Mouse (Mus musculus) kidney, embryonic 14.5 days (tissue): ENCODE measurements around the gene Tcp10b. TPM values are rescaled to one million over a fixed set of nuclear protein-coding genes. Genes with fewer than 3 reads are reported as not detected.
"Not testable (repeated sequence)": the region's sequence is repeated elsewhere in the genome, so short reads cannot be mapped to it uniquely, and the experiment has no call there.

Source experiments
- ATAC-seq: fragments of 200-750 bp; cut with Nextera tagmentation; 2 replicates; pipeline ENCODE4 v1.8.0; 2017; ENCODE audit warnings: moderate number of reproducible peaks, mild to moderate bottlenecking, moderate TSS enrichment, moderate library complexity; ENCODE audit not compliant: low FRiP score, low TSS enrichment
- H3K27ac ChIP-seq: fragments of 300-500 bp; sonication (generic); 2 replicates; pipeline ENCODE4 v1.5.1; 2014; ENCODE audit warnings: low read depth, mild to moderate bottlenecking, low read length, moderate library complexity, mixed read lengths
- H3K27me3 ChIP-seq: fragments of 300-500 bp; sonication (generic); 2 replicates; pipeline ENCODE4 v1.6.1; 2014; ENCODE audit warnings: mild to moderate bottlenecking, low read length; ENCODE audit not compliant: control insufficient read depth, insufficient read depth
- H3K36me3 ChIP-seq: fragments of 300-500 bp; sonication (generic); 2 replicates; pipeline ENCODE4 v1.6.1; 2014; ENCODE audit warnings: low read length, mixed read lengths; ENCODE audit not compliant: control insufficient read depth, insufficient read depth
- H3K4me1 ChIP-seq: fragments of 300-500 bp; sonication (generic); 2 replicates; pipeline ENCODE4 v1.6.1; 2014; ENCODE audit warnings: low read length, mixed read lengths; ENCODE audit not compliant: control insufficient read depth, insufficient read depth
- H3K4me2 ChIP-seq: fragments of 300-500 bp; sonication (generic); replicated peaks from 2 replicates; pipeline ENCODE4 v1.6.1; 2014; ENCODE audit warnings: low read depth, mild to moderate bottlenecking, low read length
- H3K4me3 ChIP-seq: fragments of 300-500 bp; sonication (generic); 2 replicates; pipeline ENCODE4 v1.5.1; 2014; ENCODE audit warnings: mild to moderate bottlenecking, low read length
- H3K9ac ChIP-seq: fragments of 300-500 bp; sonication (generic); 2 replicates; pipeline ENCODE4 v1.6.1; 2014; ENCODE audit warnings: low read depth, mild to moderate bottlenecking, low read length, moderate library complexity
- H3K9me3 ChIP-seq: fragments of 300-500 bp; sonication (generic); 2 replicates; pipeline ENCODE4 v1.6.1; 2016; ENCODE audit warnings: low read length; ENCODE audit not compliant: control insufficient read depth
- WGBS: fragments of 180-500 bp; shearing (Covaris S2); extraction: QIAGEN DNeasy Blood & Tissue Kit; methylation state at CpG from one replicate; pipeline ENCODE4 v1.1.7; 2014; 5-methylcytosine and 5-hydroxymethylcytosine counted together
- polyA plus RNA-seq: library from polyadenylated mRNA; unstranded; fragments of >200 nt; fragmentation: Nextera tagmentation; extraction: Ambion mirVana; gene quantifications from 2 replicates; pipeline ENCODE4 v1.2.1, GENCODE M21; 2014

Gene Tcp10b
- polyA plus RNA-seq, 1 experiment from 2014 or later: 0.23 TPM

GRCm38 (mm10) chr17:13092100-13092764 is 31.3 kb downstream of the Tcp10b start:
- H3K4me3 ChIP-seq, ATAC-seq, H3K36me3 ChIP-seq, H3K4me2 ChIP-seq, H3K9ac ChIP-seq, H3K9me3 ChIP-seq, H3K4me1 ChIP-seq, H3K27ac ChIP-seq, H3K27me3 ChIP-seq: not testable (repeated sequence)
- WGBS: 66% methylated on average over 5 of the region's 8 CpGs

GRCm38 (mm10) chr17:13092960-13093359 is 32.1 kb downstream of the Tcp10b start:
- H3K27ac ChIP-seq, H3K4me3 ChIP-seq, H3K27me3 ChIP-seq, H3K4me1 ChIP-seq, H3K9me3 ChIP-seq, H3K36me3 ChIP-seq, H3K9ac ChIP-seq, H3K4me2 ChIP-seq: not testable (repeated sequence)
- ATAC-seq: 0 out of 2 replicates have a peak, but pooled peaks have one; percentile 39
- 83% methylated on average over 2 of the region's 4 CpGs for WGBS

- not testable (repeated sequence) for H3K27me3 ChIP-seq, H3K4me2 ChIP-seq, H3K9me3 ChIP-seq, ATAC-seq, H3K4me1 ChIP-seq, H3K27ac ChIP-seq, H3K9ac ChIP-seq, H3K36me3 ChIP-seq, H3K4me3 ChIP-seq
- 79% methylated on average over 3 of the region's 5 CpGs for WGBS
These were observed 45.7 kb downstream of the Tcp10b start for GRCm38 (mm10) chr17:13106563-13106962.

GRCm38 (mm10) chr17:13112504-13113291 is 51.8 kb downstream of the Tcp10b start:
- not testable (repeated sequence) for H3K9ac ChIP-seq, ATAC-seq, H3K4me1 ChIP-seq, H3K9me3 ChIP-seq, H3K4me2 ChIP-seq, H3K27me3 ChIP-seq, H3K27ac ChIP-seq, H3K4me3 ChIP-seq, H3K36me3 ChIP-seq
- WGBS: 58% methylated on average over 2 of the region's 9 CpGs

GRCm38 (mm10) chr17:13123308-13124038 is 62.6 kb downstream of the Tcp10b start:
- H3K9ac ChIP-seq, H3K27me3 ChIP-seq, H3K36me3 ChIP-seq, H3K4me3 ChIP-seq, H3K4me1 ChIP-seq, H3K9me3 ChIP-seq, H3K27ac ChIP-seq, ATAC-seq, H3K4me2 ChIP-seq: not testable (repeated sequence)
- 91% methylated on average over 2 of the region's 5 CpGs for WGBS

GRCm38 (mm10) chr17:13124241-13124640 is 63.3 kb downstream of the Tcp10b start:
- H3K9ac ChIP-seq, H3K27ac ChIP-seq, H3K9me3 ChIP-seq, H3K4me3 ChIP-seq, H3K36me3 ChIP-seq, ATAC-seq, H3K4me1 ChIP-seq, H3K4me2 ChIP-seq, H3K27me3 ChIP-seq: not testable (repeated sequence)
- WGBS: 27% methylated on average over 2 of the region's 3 CpGs

GRCm38 (mm10) chr17:13129324-13129723 is 68.4 kb downstream of the Tcp10b start:
- not testable (repeated sequence) for H3K36me3 ChIP-seq, H3K9me3 ChIP-seq, H3K4me2 ChIP-seq, H3K4me1 ChIP-seq, H3K27me3 ChIP-seq, H3K27ac ChIP-seq, ATAC-seq, H3K9ac ChIP-seq, H3K4me3 ChIP-seq
- no CpG with 5 or more reads among the region's 3 CpGs for WGBS

GRCm38 (mm10) chr17:13129737-13130465 is 69.0 kb downstream of the Tcp10b start:
- H3K36me3 ChIP-seq, H3K4me3 ChIP-seq, H3K9ac ChIP-seq, ATAC-seq, H3K9me3 ChIP-seq, H3K4me2 ChIP-seq, H3K27ac ChIP-seq, H3K27me3 ChIP-seq, H3K4me1 ChIP-seq: not testable (repeated sequence)
- WGBS: 58% methylated on average over 8 of the region's 11 CpGs
